Mouse (Mus musculus) ES-E14 (cell line): ENCODE measurements around the gene Adgrl3. TPM values are rescaled to one million over a fixed set of nuclear protein-coding genes. Genes with fewer than 3 reads are reported as not detected.

Experiments
- DNase-seq: peaks from one replicate; pipeline ENCODE4 v3.0.0-alpha.2; 2013; ENCODE audit warnings: low read depth, low spot score
- H3K27ac ChIP-seq: 2 replicates; pipeline ENCODE4 v1.5.1; 2012; ENCODE audit warnings: low read depth, mild to moderate bottlenecking, low read length, moderate library complexity, mixed read lengths; ENCODE audit not compliant: poor library complexity, insufficient read depth, severe bottlenecking
- H3K36me3 ChIP-seq: 2 replicates; pipeline ENCODE4 v1.6.1; 2012; ENCODE audit warnings: mild to moderate bottlenecking, low read length, moderate library complexity, mixed read lengths; ENCODE audit not compliant: control insufficient read depth, poor library complexity, insufficient read depth, severe bottlenecking
- H3K4me1 ChIP-seq, 2 experiments: fragments of 150-350 bp in 1 of 2; sonication (generic) in 1 of 2; 2 replicates each; pipeline ENCODE4 v1.6.1; 2012; ENCODE audit warnings: low read length in 2 of 2, mild to moderate bottlenecking in 1 of 2, mixed read lengths in 1 of 2; ENCODE audit not compliant: control insufficient read depth in 2 of 2, insufficient read depth in 2 of 2, poor library complexity in 1 of 2
- H3K4me3 ChIP-seq, 2 experiments: fragments of 150-350 bp in 1 of 2; sonication (generic) in 1 of 2; 2 replicates each; pipeline ENCODE4 v1.5.1; 2012; ENCODE audit warnings: low read length in 2 of 2, low read depth in 1 of 2, mild to moderate bottlenecking in 1 of 2, mixed read lengths in 1 of 2; ENCODE audit not compliant: insufficient read depth in 1 of 2, poor library complexity in 1 of 2, severe bottlenecking in 1 of 2
- H3K9ac ChIP-seq: 2 replicates; pipeline ENCODE4 v1.6.1; 2012; ENCODE audit warnings: low read depth, mild to moderate bottlenecking, low read length, mixed read lengths; ENCODE audit not compliant: poor library complexity, insufficient read depth, severe bottlenecking
- H3K9me3 ChIP-seq: fragments of 150-350 bp; sonication (generic); 2 replicates; pipeline ENCODE4 v1.6.1; 2012; ENCODE audit warnings: low read depth, mild to moderate bottlenecking, low read length; ENCODE audit not compliant: control insufficient read depth, insufficient read depth
- CHD2 ChIP-seq: IDR thresholded peaks from 2 replicates; pipeline ENCODE4 v1.6.1; 2014; ENCODE audit warnings: mild to moderate bottlenecking, low read depth, low read length, inconsistent platforms
- HCFC1 ChIP-seq: IDR thresholded peaks from 2 replicates; pipeline ENCODE4 v1.6.1; 2012; ENCODE audit warnings: low read length, inconsistent platforms, borderline replicate concordance; ENCODE audit not compliant: insufficient read depth
- MAFK ChIP-seq: IDR thresholded peaks from 2 replicates; pipeline ENCODE4 v1.6.1; 2014; ENCODE audit warnings: mild to moderate bottlenecking, low read depth, low read length, inconsistent platforms; ENCODE audit not compliant: insufficient read depth
- ZC3H11A ChIP-seq: IDR thresholded peaks from 2 replicates; pipeline ENCODE4 v1.6.1; 2012; ENCODE audit warnings: low read depth, mild to moderate bottlenecking, inconsistent platforms, low read length, borderline replicate concordance
- ZNF384 ChIP-seq: IDR thresholded peaks from 2 replicates; pipeline ENCODE4 v1.6.1; 2012; ENCODE audit warnings: low read depth, low read length, inconsistent platforms
- in situ Hi-C, 2 experiments: fragments of 600-800 bp; cut with MboI; formaldehyde crosslinking; loops; one replicate each; pipeline ENCODE4 v1.15.1; 2025; ENCODE audit warnings: low sequenced_read_pairs in 2 of 2, inconsistent platforms in 1 of 2; ENCODE audit not compliant: unreplicated experiment in 2 of 2
- total RNA-seq: library from RNA; depleted of rRNA; stranded (reverse); fragments of 300-350 nt; gene quantifications from 2 replicates; pipeline ENCODE4 v1.2.3, GENCODE M21; 2012

Gene Adgrl3
- total RNA-seq, 1 experiment, result 5.4 TPM

DNA sequence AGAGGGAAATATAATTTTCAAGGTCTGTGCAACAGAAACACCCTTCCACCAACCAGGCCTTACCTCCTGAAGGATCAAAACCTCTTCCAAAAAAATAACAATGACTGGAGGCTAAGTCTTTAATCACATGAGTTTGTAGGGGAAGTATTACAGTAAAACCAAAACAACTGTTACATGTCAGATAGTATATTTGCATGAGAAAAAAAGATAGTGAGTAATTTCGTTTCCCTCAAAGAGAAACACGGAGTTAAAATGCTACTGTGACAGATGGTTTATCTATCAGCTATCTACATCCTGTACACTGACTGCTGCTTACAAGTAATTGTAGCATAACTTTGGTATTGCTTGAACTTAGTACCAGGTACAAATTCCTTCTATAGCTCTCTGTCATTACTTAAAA is 616.2 kb downstream of the Adgrl3 start:
- DNase-seq, result no peak
- H3K36me3 ChIP-seq, result no peaks in the 10 kb centered on the region
- no peak overlapping the region for H3K4me3 ChIP-seq
- TF ChIP-seq MAFK, result no peak
- TF ChIP-seq HCFC1, result no peak
- no peak for TF ChIP-seq ZC3H11A
- no peak for TF ChIP-seq CHD2
- TF ChIP-seq ZNF384, result no peak
- H3K9ac ChIP-seq, result no peak overlapping the region
- no peaks in the 10 kb centered on the region for H3K9me3 ChIP-seq
- in situ Hi-C loops, result no loop called here
- H3K27ac ChIP-seq, result no peak overlapping the region
- no peaks in the 10 kb centered on the region for H3K4me1 ChIP-seq

DNA sequence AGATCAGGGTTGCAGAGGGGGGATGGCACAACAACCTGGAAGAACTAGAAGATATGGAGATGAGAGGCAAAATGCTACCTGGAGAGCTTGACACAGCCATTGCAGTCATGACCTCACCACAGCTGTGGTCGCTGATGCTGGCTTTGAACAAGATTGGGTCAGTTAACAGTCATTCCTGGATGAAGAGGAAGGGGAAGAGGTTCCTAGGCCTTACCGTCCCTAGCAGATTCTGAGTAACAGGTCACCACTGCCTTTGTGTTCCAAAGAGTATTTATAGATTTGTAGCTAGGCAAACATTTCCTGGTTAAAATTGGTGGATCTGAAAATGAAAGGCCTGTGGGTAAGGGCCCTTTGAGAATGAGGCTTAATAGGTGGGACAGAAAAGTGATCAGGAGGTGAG is 618.5 kb downstream of the Adgrl3 start:
- Histone ChIP-seq H3K27ac (no peak overlapping the region), H3K4me1 (no peaks in the 10 kb centered on the region), H3K9me3 (no peaks in the 10 kb centered on the region), H3K36me3 (no peaks in the 10 kb centered on the region), H3K4me3 (no peak overlapping the region), H3K9ac (no peak overlapping the region)
- in situ Hi-C loops, result no loop called here
- DNase-seq, result no peak
- no peak for TF ChIP-seq ZC3H11A
- TF ChIP-seq CHD2, result no peak
- no peak for TF ChIP-seq ZNF384
- no peak for TF ChIP-seq HCFC1
- no peak for TF ChIP-seq MAFK

DNA sequence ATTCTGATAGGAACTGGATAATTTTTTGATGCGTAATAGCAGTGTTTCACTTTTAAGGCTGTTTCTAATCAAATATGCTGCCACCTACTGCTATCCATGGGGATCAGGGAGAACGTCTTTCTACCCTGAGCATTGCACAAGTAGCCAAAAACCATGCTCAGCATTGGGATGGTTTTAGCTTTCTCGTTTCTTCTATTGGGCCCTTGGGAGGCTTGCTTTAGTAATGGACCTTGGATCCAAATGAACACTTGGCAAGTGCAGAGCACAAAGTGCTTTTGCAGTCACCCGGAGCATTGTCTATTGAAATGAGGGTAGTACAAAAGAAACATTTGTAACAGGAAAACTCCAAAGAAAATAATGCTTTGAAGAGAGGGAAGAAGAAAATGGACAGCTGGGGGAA is 620.2 kb downstream of the Adgrl3 start:
- TF ChIP-seq CHD2 (no peak), ZNF384 (no peak), HCFC1 (no peak), ZC3H11A (no peak), MAFK (no peak)
- Histone ChIP-seq H3K9me3 (no peaks in the 10 kb centered on the region), H3K4me1 (no peaks in the 10 kb centered on the region), H3K4me3 (no peak overlapping the region), H3K27ac (no peak overlapping the region), H3K36me3 (no peaks in the 10 kb centered on the region), H3K9ac (no peak overlapping the region)
- no peak for DNase-seq
- in situ Hi-C loops, result no loop called here

DNA sequence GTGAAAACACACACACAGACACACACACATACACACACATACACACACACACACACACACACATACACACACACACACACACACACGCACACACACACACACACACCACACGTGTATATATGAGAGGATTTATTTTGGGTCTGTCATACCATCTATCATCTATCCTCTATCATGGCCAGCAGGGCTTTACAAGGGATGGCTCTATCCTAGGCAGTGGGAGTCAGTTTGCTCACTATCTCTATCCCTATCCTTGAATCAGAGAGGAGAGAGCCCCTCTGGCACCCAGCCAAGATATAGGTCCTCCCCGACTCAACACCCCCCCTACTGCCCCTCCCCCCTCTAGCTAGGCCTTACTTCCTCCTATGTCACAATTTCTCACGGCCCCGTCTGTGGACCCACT is 625.6 kb downstream of the Adgrl3 start:
- Histone ChIP-seq H3K27ac (no peak overlapping the region), H3K4me3 (no peak overlapping the region), H3K4me1 (peaks cover 0 to 2% of the 10 kb centered on the region in 2 experiments; a peak in 1 of 4 replicates), H3K9ac (no peak overlapping the region), H3K36me3 (no peaks in the 10 kb centered on the region), H3K9me3 (no peaks in the 10 kb centered on the region)
- TF ChIP-seq ZNF384, result no peak
- TF ChIP-seq MAFK, result no peak
- TF ChIP-seq HCFC1, result no peak
- TF ChIP-seq ZC3H11A, result no peak
- TF ChIP-seq CHD2, result no peak
- DNase-seq, result no peak
- in situ Hi-C loops, result no loop called here

DNA sequence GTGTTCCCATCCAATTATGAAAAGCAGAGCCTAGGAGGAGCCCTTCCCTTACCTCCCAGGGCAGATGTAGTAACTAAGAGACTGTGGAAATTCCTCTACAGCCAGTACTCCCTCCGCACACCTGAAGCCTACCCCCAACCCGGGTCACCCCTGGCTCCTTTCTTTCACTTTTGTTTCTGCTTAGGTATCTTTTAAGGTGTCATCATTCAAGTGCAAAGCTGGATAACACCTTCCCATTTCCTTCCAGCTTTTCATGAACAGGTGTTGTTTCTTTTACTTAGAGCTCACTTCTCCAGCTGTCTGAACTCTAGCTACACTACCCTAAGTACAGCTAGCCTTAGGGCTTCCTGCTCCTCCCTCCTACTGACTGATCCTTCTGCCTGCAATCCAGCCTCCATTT is 634.0 kb downstream of the Adgrl3 start:
- no peaks in the 10 kb centered on the region for H3K36me3 ChIP-seq
- no peak overlapping the region for H3K27ac ChIP-seq
- DNase-seq, result peak; percentile 56
- H3K9me3 ChIP-seq, result no peaks in the 10 kb centered on the region
- H3K9ac ChIP-seq, result no peak overlapping the region
- H3K4me3 ChIP-seq, result no peak overlapping the region
- in situ Hi-C loops, result no loop called here
- TF ChIP-seq MAFK (no peak), CHD2 (no peak), HCFC1 (no peak), ZC3H11A (no peak), ZNF384 (no peak)
- no peaks in the 10 kb centered on the region; a peak in 1 of 4 replicates for H3K4me1 ChIP-seq
